Mouse (Mus musculus) heart, postnatal 36 days (tissue): ENCODE results near the gene Traf7. TPM values are rescaled to one million over a fixed set of nuclear protein-coding genes. Genes with fewer than 3 reads are reported as not detected.

Experiments
- DNase-seq, 2 experiments: peaks; one replicate each; pipeline ENCODE4 v3.0.0; 2021 to 2022
- intact Hi-C: fragments of 180-260 bp; cut with DNase I; formaldehyde crosslinking; loops from one replicate; pipeline ENCODE4 v1.15.1; 2025
- total RNA-seq, 2 experiments: library from RNA; stranded (reverse); gene quantifications; 2 replicates each; pipeline ENCODE4 v1.2.3; 2021

The Traf7 gene
- total RNA-seq, 2 experiments from 2014 or later = 45.7 to 51.6 TPM

- no peak for DNase-seq
- intact Hi-C loops = loop anchor here (5.0 kb wide), 1 partner anchor 188 kb away; the partner anchor contains the start of gene Zfp598
Observed at GRCm38 (mm10) chr17:24479431-24479830, 48.3 kb downstream of the Traf7 start.

GRCm38 (mm10) chr17:24478663-24479380, 48.9 kb downstream of the Traf7 start, which contains the start of gene Mlst8:
Gene Mlst8, minus strand, starts transcription at chr17:24479078.
- intact Hi-C loops = loop anchor here (5.0 kb wide), 1 partner anchor 188 kb away; the partner anchor contains the start of gene Zfp598
- peak; percentile 97 to 99 for DNase-seq

DNA sequence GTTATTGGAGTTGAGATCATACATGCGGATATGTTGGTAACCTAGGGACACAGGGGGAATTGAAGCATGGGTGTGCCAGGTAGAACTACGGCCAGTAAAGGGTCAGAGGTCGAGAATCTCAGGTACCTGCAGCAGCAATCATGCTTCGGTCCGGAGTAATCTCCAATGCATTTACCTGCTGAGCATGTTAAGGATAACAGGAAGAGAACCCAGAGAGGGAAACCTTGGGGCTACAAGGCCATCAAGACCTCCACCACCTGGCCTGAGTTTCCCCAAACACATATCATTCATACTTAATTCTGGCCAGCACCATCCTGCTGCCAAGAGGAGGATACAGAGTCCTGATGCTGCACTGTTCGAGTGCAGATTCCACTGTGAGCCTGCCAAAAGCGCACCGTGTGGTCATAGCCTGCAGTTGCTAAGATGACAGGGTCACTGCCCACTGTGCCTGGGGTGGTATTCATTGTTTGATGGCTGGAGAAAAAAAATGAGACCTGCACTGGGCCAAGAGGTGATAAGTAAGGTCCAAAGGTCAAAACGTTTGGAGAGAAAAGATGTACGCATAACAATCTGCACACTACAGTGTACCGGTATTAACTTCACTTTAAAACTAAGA, 49.6 kb downstream of the Traf7 start:
- no peak for DNase-seq
- intact Hi-C loops = loop anchor here (5.0 kb wide), 1 partner anchor 189 kb away; the partner anchor contains the start of gene Zfp598

DNA sequence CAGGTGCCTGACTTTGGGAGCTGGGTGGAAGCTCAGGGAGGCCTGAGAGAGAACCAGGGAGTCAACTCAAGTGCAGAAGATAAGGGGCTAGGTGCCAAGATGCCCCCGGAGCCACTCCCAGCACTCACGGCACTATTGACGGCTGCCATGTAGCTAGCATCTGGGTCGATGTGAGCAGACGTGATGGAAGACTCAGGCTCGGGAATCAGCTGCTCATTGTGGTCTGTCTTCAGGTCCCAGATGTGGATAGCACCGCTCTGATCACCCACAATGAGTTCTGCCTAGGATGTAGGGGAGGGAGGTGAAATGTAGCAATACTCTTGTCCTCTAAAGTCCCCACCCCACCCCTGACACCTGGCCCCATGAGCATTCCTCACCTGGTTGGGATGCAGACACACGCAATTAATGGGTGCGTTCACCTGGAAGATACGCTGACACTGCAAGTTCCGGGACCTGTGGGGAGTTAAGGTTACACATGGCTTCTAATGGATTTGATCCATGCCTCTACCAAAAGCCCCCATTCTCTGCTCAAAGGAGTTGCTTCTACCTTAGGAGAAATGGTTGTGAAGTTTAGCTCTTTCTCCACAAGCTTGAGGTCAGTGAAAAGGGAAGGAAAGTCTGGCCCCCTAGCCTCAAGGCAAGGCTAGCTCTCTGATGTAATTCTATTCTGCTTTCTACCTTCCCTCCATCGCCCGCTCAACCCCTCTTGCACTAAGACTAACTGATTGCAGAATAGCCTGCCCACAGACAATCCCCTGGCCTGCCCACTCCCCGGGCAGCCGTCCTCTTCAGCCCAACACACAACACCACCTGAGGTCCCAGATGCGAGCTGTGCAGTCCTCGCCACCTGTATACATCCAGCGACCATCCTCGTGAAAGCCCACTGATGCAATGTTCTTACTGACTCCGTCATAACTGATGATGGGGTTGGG, 50.4 kb downstream of the Traf7 start:
- intact Hi-C loops = loop anchor here (5.0 kb wide), 1 partner anchor 190 kb away; the partner anchor contains the start of gene Zfp598

GRCm38 (mm10) chr17:24476022-24476776, 51.5 kb downstream of the Traf7 start:
- no peak for DNase-seq
- intact Hi-C loops = loop anchor here (5.0 kb wide), 1 partner anchor 191 kb away; the partner anchor contains the start of gene Zfp598

More for the DNA sequence above, 50.4 kb downstream of the Traf7 start:
- DNase-seq = no peak

DNA sequence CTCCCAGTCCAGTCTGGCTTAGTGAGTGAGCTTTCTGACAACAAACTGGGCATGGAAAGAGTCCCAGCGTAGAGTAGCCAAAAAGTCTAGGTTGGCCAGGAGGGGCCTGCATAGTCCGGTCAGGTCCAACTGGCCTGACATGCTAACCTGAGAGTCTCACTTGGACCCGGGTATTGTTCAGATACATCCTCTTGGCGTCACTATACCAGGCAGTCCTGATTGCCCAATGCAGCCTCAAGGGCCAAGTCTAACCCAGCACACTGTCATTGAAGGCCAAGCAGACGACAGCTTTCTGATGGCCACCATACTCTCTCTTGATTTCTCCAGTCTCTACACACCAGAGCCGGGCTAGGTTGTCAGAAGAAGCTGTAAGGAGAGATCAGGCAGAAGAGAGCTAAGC, 52.2 kb downstream of the Traf7 start:
- DNase-seq = no peak
- intact Hi-C loops = loop anchor here (5.0 kb wide), 1 partner anchor 192 kb away; the partner anchor contains the start of gene Zfp598

GRCm38 (mm10) chr17:24474557-24474956, 53.2 kb downstream of the Traf7 start:
- intact Hi-C loops = no loop called here
- no peak for DNase-seq

GRCm38 (mm10) chr17:24473612-24474275, 54.0 kb downstream of the Traf7 start, which contains the start of gene Bricd5:
Gene Bricd5, plus strand, starts transcription at chr17:24473884.
- intact Hi-C loops = no loop called here

DNA sequence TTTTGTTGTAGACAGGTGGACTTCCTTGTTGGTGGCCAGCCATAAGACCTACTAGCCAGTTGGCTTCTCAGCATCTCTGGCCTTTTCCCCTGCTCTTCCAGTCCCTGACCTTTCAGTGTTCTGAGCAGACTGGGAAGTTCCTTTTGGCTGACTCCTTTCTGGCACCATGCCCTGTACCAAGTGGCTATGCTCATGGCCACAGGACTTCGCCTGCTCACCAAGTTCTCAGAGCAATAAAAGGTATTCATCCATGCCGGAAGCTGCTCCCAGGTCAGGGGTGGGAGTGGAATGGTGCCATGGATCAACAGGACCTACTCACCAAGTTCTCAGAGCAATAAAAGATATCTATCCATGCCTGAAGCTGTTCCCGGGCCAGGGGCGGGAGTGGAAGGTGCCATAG, 55.2 kb downstream of the Traf7 start:
- intact Hi-C loops = no loop called here
- DNase-seq = peak; percentile 49 to 55

More at GRCm38 (mm10) chr17:24473612-24474275, 54.0 kb downstream of the Traf7 start, which contains the start of gene Bricd5:
- no peak for DNase-seq

DNA sequence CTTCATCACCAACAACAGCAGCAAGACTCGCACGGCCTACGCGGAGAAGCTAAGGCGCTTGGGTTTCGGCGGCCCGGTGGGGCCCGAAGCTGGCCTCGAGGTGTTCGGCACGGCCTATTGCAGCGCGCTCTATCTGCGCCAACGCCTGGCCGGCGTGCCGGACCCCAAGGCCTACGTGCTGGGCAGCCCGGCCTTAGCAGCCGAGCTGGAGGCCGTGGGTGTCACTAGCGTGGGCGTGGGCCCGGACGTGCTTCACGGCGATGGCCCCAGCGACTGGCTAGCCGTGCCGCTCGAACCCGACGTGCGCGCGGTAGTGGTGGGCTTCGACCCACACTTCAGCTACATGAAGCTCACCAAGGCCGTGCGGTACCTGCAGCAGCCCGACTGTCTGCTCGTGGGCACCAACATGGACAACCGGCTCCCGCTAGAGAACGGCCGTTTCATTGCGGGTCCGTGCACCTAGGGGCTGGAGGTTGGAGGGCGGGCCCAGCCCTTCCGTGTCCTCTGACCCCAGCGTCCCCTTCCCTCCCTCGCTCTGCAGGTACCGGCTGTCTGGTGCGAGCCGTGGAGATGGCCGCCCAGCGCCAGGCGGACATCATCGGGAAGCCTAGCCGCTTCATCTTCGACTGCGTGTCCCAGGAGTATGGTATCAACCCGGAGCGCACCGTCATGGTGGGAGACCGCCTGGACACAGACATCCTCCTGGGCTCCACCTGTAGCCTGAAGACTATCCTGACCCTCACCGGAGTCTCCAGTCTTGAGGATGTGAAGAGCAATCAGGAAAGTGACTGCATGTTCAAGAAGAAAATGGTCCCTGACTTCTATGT, 56.8 kb downstream of the Traf7 start:
- intact Hi-C loops = no loop called here
- DNase-seq = peak in 1 of 2 experiments; percentile 41

- intact Hi-C loops = no loop called here
- peak; percentile 97 to 99 for DNase-seq
Observed at GRCm38 (mm10) chr17:24469910-24470602, 57.7 kb downstream of the Traf7 start, which contains the start of the genes E4f1 and Pgp. Gene E4f1, minus strand, starts transcription at chr17:24470313. Gene Pgp, plus strand, starts transcription at chr17:24470392.

- intact Hi-C loops = no loop called here
- DNase-seq = no peak
Observed at GRCm38 (mm10) chr17:24469336-24469909, 58.3 kb downstream of the Traf7 start.

- intact Hi-C loops = no loop called here
- no peak for DNase-seq
Observed at GRCm38 (mm10) chr17:24468636-24469246, 59.0 kb downstream of the Traf7 start.

GRCm38 (mm10) chr17:24463374-24464133, 64.2 kb downstream of the Traf7 start:
- intact Hi-C loops = no loop called here
- DNase-seq = no peak

- no peak for DNase-seq
- intact Hi-C loops = no loop called here
Observed at GRCm38 (mm10) chr17:24462932-24463331, 64.8 kb downstream of the Traf7 start.

- no peak for DNase-seq
- intact Hi-C loops = no loop called here
Observed at GRCm38 (mm10) chr17:24461580-24461979, 66.2 kb downstream of the Traf7 start.
